Mouse (Mus musculus): ENCODE data around the gene Snx29. TPM values are rescaled to one million over a fixed set of nuclear protein-coding genes. Genes with fewer than 3 reads are reported as not detected.

The Snx29 gene
- total RNA-seq, 2 experiments from 2014 or later = 23.8 to 24.9 TPM

DNA sequence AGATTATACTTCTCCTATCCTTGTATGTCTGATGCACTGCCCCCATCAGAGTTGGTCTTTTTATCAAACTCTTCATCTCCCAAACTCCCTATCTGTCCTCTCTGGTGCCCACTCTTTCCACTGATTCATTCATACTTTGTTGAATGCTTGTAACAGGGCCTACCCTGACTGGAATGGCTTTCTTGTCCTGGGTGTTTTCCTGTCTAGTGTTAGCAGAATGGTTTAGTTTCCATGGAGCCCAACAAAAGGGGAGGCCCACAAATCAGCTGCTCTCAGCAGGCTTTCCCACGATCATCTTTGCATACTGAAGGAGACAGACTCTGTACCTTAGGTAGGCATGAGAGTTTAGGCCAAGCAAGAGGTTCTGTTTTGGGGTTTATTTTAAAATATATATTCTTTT, 346.2 kb downstream of the Snx29 start:
- Histone ChIP-seq H3K4me3 (no peak overlapping the region), H3K27ac (peak overlapping the region; percentile 46; the same call in 1 of the 2 replicates)
- no peak for DNase-seq (ENCODE audit: low spot score in 2 of 2)
- no peak for TF ChIP-seq CTCF (conservative IDR thresholded peaks at IDR 0.05)

DNA sequence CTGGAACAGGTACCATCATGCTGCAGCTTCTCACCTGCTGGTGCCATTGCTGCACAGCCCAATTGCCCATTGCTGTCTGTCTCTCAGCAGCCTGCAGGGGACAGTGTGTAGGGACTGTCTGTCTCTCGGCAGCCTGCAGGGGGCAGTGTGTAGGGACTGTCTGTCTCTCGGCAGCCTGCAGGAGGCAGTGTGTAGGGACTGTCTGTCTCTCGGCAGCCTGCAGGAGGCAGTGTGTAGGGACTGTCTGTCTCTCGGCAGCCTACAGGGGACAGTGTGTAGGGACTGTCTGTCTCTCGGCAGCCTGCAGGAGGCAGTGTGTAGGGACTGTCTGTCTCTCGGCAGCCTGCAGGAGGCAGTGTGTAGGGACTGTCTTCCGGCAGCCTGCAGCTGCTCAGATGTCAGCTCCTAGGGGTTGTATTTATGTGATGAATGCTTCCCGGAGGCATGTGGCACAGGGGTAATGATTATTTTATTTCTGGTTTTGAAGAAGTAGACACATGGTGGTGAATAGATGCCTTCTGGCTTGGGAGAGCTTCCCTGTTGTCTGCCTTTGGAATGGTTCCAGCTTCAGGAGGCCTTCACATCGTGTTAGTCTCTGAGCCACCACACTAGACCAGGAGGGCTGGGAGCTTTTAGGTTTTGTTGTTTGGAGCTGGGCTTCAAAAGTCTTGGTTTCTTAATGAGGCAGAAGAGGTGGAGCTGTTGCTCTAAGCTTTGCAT, 347.7 kb downstream of the Snx29 start:
- Histone ChIP-seq H3K4me3 (no peak overlapping the region), H3K27ac (peak overlapping the region; percentile 56)
- peak in 1 of 2 experiments; percentile 24 for DNase-seq (ENCODE audit: low spot score in 2 of 2)
- TF ChIP-seq CTCF (conservative IDR thresholded peaks at IDR 0.05) = peak; percentile 72

DNA sequence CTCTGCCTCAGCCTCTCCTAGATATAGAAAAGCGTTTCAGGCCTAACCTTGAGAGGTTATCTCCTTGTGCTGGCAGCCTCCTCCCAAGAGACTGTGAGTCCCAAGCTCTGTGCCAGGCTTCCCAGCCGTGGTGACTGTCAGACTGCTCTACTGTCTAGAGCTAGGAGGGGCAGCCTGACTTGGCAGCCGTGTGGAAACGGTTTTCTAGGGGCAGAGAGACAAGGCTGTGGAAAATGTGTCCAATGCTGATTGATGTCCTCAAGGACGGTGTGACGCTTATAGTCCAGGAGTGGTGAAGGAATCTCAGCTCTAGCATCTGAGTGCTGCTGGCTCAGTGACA, 348.2 kb downstream of the Snx29 start:
- Histone ChIP-seq H3K4me3 (no peak overlapping the region), H3K27ac (peak overlapping the region; percentile 56)
- DNase-seq (ENCODE audit: low spot score in 2 of 2) = no peak
- TF ChIP-seq CTCF (conservative IDR thresholded peaks at IDR 0.05) = no peak

DNA sequence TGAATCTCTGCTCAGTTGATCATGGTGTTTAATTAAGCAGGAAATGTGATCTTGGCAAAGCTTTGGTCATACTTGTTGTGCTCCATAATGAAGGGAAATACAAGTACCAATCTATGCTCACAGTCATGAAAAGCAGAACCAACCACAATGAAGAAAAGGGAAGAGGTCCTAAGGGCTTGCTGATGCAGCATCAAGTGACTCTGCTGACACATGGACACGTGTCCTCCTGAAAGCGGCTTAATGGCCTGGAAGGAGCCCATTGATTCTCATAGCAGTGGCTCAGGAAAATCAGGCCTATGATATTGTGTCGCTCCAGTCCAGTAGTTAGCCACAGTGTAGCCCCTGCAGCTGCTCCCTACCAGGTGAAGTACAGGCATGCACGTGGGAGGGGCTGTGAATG, 353.3 kb downstream of the Snx29 start:
- TF ChIP-seq CTCF (conservative IDR thresholded peaks at IDR 0.05) = no peak
- no peak overlapping the region for H3K27ac ChIP-seq
- no peak overlapping the region for H3K4me3 ChIP-seq
- DNase-seq (ENCODE audit: low spot score in 2 of 2) = no peak

DNA sequence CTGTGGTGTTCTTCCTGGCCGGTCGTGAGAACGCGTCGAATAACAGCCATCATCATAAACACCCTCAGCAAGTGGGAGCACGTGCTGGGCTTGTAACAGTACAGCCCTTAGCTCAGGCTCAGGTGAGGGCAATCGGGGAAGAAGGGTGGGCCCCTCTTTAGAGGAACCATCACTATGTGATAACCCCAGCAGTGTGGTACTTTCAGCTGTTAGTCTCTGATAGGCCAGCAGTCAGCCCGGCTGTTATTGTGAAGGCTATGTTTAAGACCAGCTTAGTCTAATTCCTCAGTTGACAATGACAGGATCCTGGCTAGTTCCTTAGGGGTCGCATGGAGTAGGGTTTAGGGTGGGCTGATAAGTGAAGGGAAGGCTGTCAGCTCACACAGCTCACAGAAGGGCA, 362.6 kb downstream of the Snx29 start:
- DNase-seq (ENCODE audit: low spot score in 2 of 2) = no peak
- no peak for TF ChIP-seq CTCF (conservative IDR thresholded peaks at IDR 0.05)
- Histone ChIP-seq H3K4me3 (no peak overlapping the region), H3K27ac (no peak overlapping the region)

DNA sequence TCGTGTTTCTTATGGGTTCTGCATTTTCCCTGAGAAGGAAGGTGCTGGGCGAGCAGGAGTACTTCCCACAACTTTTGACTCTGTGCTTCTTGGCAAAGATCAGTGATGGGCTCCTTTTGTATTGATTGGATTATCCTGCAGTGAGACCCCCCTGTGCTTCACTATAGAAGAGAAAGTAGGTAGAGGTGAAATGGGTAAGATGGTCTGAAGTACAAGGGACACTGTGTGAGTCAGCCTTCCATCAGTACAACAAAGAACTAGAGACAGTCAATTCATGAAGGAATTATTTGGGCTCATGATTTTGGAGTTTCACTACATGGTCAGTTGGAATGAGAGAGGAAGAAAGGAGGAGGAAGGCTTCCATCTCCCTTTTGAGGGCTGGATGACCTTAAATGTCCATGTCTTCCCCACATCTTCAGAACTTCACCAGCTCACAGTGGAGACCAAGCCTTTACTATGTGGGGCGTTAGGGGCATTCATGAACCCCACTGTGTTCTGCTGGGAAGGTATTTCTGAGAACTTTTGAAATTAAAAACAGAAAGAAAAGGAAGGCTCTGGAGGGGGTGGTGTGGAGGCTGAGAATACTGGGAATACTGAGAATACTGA, 363.1 kb downstream of the Snx29 start:
- no peak for TF ChIP-seq CTCF (conservative IDR thresholded peaks at IDR 0.05)
- no peak for DNase-seq (ENCODE audit: low spot score in 2 of 2)
- no peak overlapping the region for H3K27ac ChIP-seq
- no peak overlapping the region for H3K4me3 ChIP-seq

DNA sequence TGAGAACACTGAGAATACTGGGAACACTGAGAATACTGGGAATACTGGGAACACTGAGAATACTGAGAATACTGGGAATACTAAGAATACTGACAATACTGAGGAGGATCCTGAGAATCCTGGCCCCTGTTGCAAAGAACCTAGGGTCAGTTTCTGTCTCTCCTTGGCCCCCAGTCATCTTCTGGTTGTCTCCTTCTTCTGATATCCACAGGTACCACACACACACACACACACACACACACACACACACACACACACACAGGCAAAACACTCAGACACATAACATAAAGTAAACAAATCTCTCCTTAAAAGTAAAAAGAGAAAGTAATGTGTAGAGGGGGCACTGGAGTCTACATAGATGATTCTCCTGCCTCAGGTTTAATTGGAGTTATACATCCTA, 365.1 kb downstream of the Snx29 start:
- no peak for TF ChIP-seq CTCF (conservative IDR thresholded peaks at IDR 0.05)
- no peak overlapping the region for H3K27ac ChIP-seq
- H3K4me3 ChIP-seq = no peak overlapping the region
- DNase-seq (ENCODE audit: low spot score in 2 of 2) = no peak

DNA sequence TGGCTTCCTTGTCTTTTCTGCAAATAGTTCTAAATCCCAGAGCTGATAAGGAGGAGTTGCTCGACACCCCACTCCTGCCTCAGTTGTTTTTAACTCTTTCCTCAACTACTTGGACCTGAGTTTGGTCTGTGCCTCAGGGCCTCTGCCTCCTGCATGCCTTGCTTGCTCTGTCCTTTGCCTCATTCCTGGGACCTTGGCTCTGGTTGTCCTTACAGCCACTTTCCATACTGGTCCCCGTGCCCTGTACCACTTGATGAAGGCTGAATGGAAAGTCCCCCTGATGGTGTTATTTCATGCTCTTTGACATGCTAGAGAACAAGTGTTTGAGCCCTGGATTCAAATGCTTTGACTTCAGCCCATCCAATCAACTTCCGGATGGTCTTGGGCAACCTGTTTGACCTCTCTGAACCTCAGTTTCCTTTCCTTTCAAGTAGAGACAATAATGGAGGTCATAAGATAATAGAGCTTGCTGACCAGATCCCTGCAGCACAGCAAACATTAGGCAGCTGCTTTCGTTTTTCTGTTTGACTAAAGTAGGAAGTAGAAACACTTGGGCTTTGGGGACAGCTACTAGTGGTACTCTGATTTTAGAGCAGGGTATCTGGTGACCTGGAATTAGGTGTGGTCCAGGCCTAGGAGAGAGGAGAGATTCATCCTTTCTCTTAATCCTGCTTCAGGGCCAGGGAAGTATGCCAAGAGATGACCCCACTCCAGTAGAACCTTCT, 365.7 kb downstream of the Snx29 start:
- H3K27ac ChIP-seq = no peak overlapping the region
- H3K4me3 ChIP-seq = no peak overlapping the region
- no peak for DNase-seq (ENCODE audit: low spot score in 2 of 2)
- no peak for TF ChIP-seq CTCF (conservative IDR thresholded peaks at IDR 0.05)

DNA sequence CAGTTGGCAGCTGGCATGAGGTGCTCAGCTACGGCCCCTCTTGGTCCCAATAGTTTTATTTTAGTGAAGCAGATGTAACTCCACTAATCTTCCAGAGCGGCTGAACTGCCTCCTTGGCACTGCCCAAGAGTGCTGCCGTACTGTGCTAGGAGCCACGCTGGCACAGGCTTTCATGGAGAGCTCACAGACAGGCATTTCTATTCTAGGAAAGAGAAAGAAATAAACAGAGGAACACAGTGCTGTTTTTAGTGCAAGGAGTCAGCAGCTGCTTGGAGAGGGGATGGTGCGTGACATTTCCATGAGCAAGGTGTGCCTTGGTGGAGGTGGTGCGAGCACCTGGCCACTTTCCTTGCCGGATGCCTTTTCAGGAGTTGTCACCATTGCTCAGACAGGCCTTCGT, 367.4 kb downstream of the Snx29 start:
- TF ChIP-seq CTCF (conservative IDR thresholded peaks at IDR 0.05) = no peak
- H3K4me3 ChIP-seq = no peak overlapping the region
- no peak for DNase-seq (ENCODE audit: low spot score in 2 of 2)
- H3K27ac ChIP-seq = peak overlapping the region; percentile 61

DNA sequence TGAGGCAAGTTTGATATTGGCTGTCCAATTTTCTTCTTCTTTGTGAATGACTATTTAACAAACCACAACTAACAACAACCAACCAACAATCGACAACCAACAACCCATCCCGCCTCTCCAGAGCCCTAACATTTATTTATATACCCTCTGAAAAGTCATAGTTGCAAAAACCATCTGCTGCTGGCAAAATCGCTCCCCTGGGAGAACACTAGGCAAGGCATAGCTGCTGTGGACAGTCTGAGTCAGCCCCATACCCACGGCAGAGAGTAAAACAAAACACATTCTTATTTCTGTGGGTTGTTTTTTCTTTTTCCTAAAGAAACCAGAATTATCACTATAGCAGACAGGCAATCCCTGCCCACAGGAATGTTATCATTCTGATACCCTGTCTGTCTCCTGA, 368.0 kb downstream of the Snx29 start:
- no peak for TF ChIP-seq CTCF (conservative IDR thresholded peaks at IDR 0.05)
- Histone ChIP-seq H3K27ac (peak overlapping the region; percentile 61), H3K4me3 (no peak overlapping the region)
- DNase-seq (ENCODE audit: low spot score in 2 of 2) = peak in 1 of 2 experiments; percentile 28

DNA sequence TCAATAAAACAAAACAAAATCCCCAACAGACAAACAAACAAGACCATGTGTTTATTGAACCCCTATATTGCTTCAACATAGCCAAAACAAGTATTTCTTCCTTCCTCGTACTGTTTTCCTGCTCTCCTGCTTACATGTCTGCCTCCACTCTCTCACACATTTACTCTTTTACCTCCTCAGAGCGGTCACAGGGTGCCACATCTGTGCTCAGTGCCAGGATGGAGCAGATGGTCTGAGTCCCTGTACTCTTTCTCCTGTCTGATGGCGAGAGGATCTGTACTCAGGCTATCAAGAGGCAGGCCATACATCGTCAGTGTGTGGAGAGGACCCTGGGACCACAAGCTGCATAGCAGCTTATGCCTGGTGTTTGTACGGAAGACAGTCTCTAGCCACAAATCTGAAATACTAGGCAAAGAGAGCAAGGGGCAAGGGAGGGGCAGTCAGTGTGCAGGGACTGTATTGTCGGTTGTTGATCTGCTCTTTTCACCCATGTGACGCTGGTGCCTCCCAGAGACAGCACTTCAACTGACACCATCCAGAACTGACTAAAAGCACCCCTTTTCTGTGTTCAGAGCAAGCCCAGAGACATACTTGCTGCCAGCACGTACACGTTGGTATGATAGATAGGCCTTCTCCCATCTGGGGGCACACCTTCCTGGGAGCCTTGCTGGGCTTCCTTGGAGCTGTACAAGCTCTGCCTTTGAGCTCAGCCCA, 368.9 kb downstream of the Snx29 start:
- H3K4me3 ChIP-seq = no peak overlapping the region; the same call in 1 of the 2 replicates
- peak; percentile 14 to 20 for DNase-seq (ENCODE audit: low spot score in 2 of 2)
- peak overlapping the region; percentile 61 for H3K27ac ChIP-seq
- TF ChIP-seq CTCF (conservative IDR thresholded peaks at IDR 0.05) = peak; percentile 48

DNA sequence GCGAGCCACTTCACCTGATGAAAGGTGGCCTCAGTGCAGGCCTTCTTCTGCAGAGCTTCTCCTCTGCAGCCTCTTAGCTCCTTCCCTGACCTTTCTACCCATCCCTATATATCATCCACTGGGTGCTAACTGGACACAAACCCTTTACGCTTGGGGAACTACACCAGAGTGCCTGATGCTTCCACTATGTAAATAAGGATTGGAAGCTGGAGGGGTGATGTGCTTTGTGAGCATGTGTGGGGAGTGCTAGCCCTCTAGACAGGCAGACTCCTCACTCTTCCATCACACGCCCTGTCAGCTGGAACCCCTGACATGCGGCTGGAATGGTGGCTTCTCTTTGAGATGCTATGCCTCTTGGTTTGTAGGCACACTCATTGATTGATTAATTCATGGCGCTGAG, 370.0 kb downstream of the Snx29 start:
- Histone ChIP-seq H3K27ac (peak overlapping the region; percentile 61; the same call in 1 of the 2 replicates), H3K4me3 (no peak overlapping the region)
- DNase-seq (ENCODE audit: low spot score in 2 of 2) = no peak
- TF ChIP-seq CTCF (conservative IDR thresholded peaks at IDR 0.05) = no peak

DNA sequence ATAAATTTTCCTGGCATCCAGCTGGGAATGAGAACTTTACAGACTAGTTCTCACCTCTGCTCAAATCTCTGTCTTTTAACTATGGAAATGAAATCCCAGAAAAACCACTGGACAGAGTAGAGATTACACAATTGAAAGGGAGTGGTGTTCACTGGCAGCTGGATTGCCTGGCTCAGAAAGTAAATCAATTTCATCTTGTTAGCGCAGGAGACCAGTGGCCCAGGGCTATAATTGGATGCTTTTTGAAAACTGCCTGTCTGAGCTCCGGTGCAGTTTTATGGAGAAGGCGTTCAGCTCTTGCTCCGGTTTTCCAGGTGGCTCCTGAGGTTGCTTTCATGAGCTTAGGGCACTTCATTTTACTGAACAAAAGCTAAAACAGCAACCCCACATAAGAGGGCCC, 371.7 kb downstream of the Snx29 start:
- Histone ChIP-seq H3K27ac (no peak overlapping the region), H3K4me3 (no peak overlapping the region)
- no peak for TF ChIP-seq CTCF (conservative IDR thresholded peaks at IDR 0.05)
- DNase-seq (ENCODE audit: low spot score in 2 of 2) = no peak

All from layer of hippocampus, adult 2 months (tissue).